Mouse (Mus musculus) brain, embryonic 14.5 days (tissue): ENCODE data around the gene Plcg2.

Experiments used
- CTCF ChIP-seq: fragments of 200-500 bp; IDR thresholded peaks from 2 replicates; pipeline ENCODE4 v1.5.1; 2012; ENCODE audit warnings: inconsistent platforms, mild to moderate bottlenecking, moderate library complexity, borderline replicate concordance; ENCODE audit not compliant: insufficient read depth, insufficient read length; ENCODE audit errors: extremely low read depth
- POLR2A ChIP-seq: fragments of 200-500 bp; IDR thresholded peaks from 2 replicates; pipeline ENCODE4 v1.6.1; 2012; ENCODE audit warnings: mild to moderate bottlenecking, inconsistent platforms, borderline replicate concordance; ENCODE audit not compliant: poor library complexity, insufficient read depth, insufficient read length, severe bottlenecking; ENCODE audit errors: extremely low read depth

DNA sequence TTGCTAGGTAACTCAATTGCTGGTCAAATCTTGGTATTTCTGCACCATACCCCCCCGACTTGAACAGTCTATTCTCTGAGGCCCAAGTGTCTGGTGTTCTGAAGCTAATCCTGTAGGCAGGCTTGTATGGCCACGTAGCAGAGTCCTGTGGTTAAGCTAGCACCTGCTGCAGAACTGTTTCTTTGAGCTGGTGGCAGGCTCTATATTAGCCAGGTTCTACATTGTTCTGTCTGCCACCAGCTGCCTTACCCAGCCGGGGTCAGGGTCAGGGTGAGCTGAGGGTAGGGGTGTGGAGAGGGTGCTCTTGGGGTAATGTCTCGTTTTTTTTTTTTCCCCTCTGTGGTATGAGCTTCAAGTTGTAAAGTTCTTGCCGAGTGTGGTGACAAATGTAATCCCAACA is 31.1 kb downstream of the Plcg2 start:
- TF ChIP-seq POLR2A = no peak
- TF ChIP-seq CTCF = no peak
